Mouse (Mus musculus) heart, embryonic 16.5 days (tissue): ENCODE measurements at regions not wholly inside any gene's neighbourhood (a gene's known extent, or its start where the extent isn't known, plus 50 kb on each side); places are given as distances from the start of the nearest gene placed in this dataset.
"Not testable (repeated sequence)": the region's sequence is repeated elsewhere in the genome, so short reads cannot be mapped to it uniquely, and the experiment has no call there.

Experiments used
- ATAC-seq: fragments of 200-750 bp; cut with Nextera tagmentation; replicated peaks from 2 replicates; pipeline ENCODE4 v1.8.0; 2017; ENCODE audit warnings: moderate number of reproducible peaks; ENCODE audit not compliant: insufficient read depth, low FRiP score; ENCODE audit errors: extremely low read depth
- H3K27ac ChIP-seq: fragments of 300-500 bp; sonication (generic); 2 replicates; pipeline ENCODE4 v1.5.1; 2014; ENCODE audit warnings: mild to moderate bottlenecking, low read length, control low read depth, moderate library complexity
- H3K27me3 ChIP-seq: fragments of 300-500 bp; sonication (generic); 2 replicates; pipeline ENCODE4 v1.6.1; 2014; ENCODE audit warnings: low read length, mixed read lengths; ENCODE audit not compliant: control insufficient read depth, insufficient read depth
- H3K36me3 ChIP-seq: fragments of 300-500 bp; sonication (generic); 2 replicates; pipeline ENCODE4 v1.6.1; 2014; ENCODE audit not compliant: control insufficient read depth, insufficient read depth
- H3K4me1 ChIP-seq: fragments of 300-500 bp; sonication (generic); 2 replicates; pipeline ENCODE4 v1.6.1; 2014; ENCODE audit warnings: low read length, mixed read lengths; ENCODE audit not compliant: control insufficient read depth, insufficient read depth
- H3K4me2 ChIP-seq: fragments of 300-500 bp; sonication (generic); 2 replicates; pipeline ENCODE4 v1.6.1; 2014; ENCODE audit warnings: low read depth, mild to moderate bottlenecking, control low read depth, low read length
- H3K4me3 ChIP-seq: fragments of 300-500 bp; sonication (generic); 2 replicates; pipeline ENCODE4 v1.5.1; 2014; ENCODE audit warnings: mild to moderate bottlenecking, control low read depth, low read length
- H3K9ac ChIP-seq: fragments of 300-500 bp; sonication (generic); 2 replicates; pipeline ENCODE4 v1.6.1; 2014; ENCODE audit warnings: low read length, control low read depth
- H3K9me3 ChIP-seq: fragments of 300-500 bp; sonication (generic); replicated peaks from 2 replicates; pipeline ENCODE4 v1.6.1; 2016; ENCODE audit warnings: low read length; ENCODE audit not compliant: control insufficient read depth
- WGBS: fragments of 180-500 bp; shearing (Covaris S2); extraction: QIAGEN DNeasy Blood & Tissue Kit; methylation state at CpG from one replicate; pipeline ENCODE4 v1.1.7; 2014; 5-methylcytosine and 5-hydroxymethylcytosine counted together

- Histone ChIP-seq H3K27me3 (no peaks in the 10 kb centered on the region), H3K4me1 (no peaks in the 10 kb centered on the region), H3K36me3 (no peaks in the 10 kb centered on the region), H3K4me2 (no peak overlapping the region), H3K4me3 (no peak overlapping the region), H3K27ac (no peak overlapping the region), H3K9ac (no peak overlapping the region), H3K9me3 (no peaks in the 10 kb centered on the region)
- 77% methylated on average over 2 of the region's 2 CpGs for WGBS
- no peak for ATAC-seq
These were observed 1591.7 kb upstream of the Pcdh20 start for GRCm38 (mm10) chr14:90062855-90063254.

- Histone ChIP-seq H3K27me3 (no peaks in the 10 kb centered on the region), H3K36me3 (no peaks in the 10 kb centered on the region), H3K9me3 (no peaks in the 10 kb centered on the region), H3K4me1 (no peaks in the 10 kb centered on the region), H3K9ac (no peak overlapping the region), H3K27ac (no peak overlapping the region), H3K4me2 (no peak overlapping the region), H3K4me3 (no peak overlapping the region)
- peak; percentile 73; the same call in 1 of the 2 replicates for ATAC-seq
- WGBS = 40% methylated on average over 2 of the region's 2 CpGs
These were observed 1578.6 kb upstream of the Pcdh20 start for GRCm38 (mm10) chr14:90049806-90050205.

GRCm38 (mm10) chr14:90048820-90049219, 1577.6 kb upstream of the Pcdh20 start:
- not testable (repeated sequence) for H3K36me3 ChIP-seq, H3K4me3 ChIP-seq, H3K9me3 ChIP-seq, ATAC-seq, H3K9ac ChIP-seq, H3K27me3 ChIP-seq, H3K27ac ChIP-seq, H3K4me2 ChIP-seq, H3K4me1 ChIP-seq
- WGBS = 43% methylated on average over 2 of the region's 2 CpGs
